Mouse (Mus musculus) lung, adult 2 months (tissue): Measurements from ENCODE around the gene Lmntd1.

ENCODE experiments used
- CTCF ChIP-seq: fragments of 200-500 bp; IDR thresholded peaks from 2 replicates; pipeline ENCODE4 v1.5.1; 2011; ENCODE audit warnings: mild to moderate bottlenecking, low read length, control low read depth; ENCODE audit not compliant: insufficient read depth
- POLR2A ChIP-seq: fragments of 200-500 bp; IDR thresholded peaks from 2 replicates; pipeline ENCODE4 v1.6.1; 2011; ENCODE audit warnings: low read depth, mild to moderate bottlenecking, control low read depth, low read length, borderline replicate concordance; ENCODE audit errors: extremely low read depth

DNA sequence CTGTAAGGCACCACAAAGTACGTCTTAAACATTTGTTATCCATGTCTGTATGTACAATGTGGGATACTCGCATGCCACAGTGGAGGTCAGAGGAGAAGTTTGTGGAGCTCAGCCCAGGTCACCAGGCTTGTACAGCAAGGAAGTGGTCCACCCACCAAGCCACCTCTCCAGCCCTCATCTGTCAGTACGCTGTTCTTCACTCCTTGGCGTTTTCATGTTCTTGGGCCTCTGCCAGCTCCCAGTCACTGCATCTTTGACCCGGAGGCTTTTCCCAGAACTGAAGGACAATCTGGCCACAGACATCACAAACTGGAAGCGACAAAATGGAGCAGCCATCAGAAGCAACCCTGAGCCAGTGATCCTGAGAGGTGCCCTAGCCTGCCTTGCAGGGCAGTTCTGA, 24.1 kb upstream of the Lmntd1 start:
- TF ChIP-seq CTCF = no peak
- no peak for TF ChIP-seq POLR2A
